In genomic region chr6:88232221-88232620, GRCm38 (mm10) we compare ENCODE assay signal across 21 mouse cellular contexts. TPM values are rescaled to one million over a fixed set of nuclear protein-coding genes. Genes with fewer than 3 reads are reported as not detected.
DNase-seq lines count a peak whose midpoint lies in the region; TF ChIP-seq lines count a peak whose summit lies in the region.
"Had no signal": no experiment of that assay in that cellular context is flagged by ENCODE, and none has a peak within 500 bp of the region (broad histone marks: within the 10 kb centered on the region; RNA-seq: fewer than 3 reads in every experiment).

No protein-coding gene starts in this region.

- H3K27ac ChIP-seq in gastrocnemius, adult 2 months = peak overlapping the region; percentile 20; the same call in 1 of the 2 replicates
- H3K27ac ChIP-seq: embryonic facial prominence, embryonic 10.5 days; embryonic facial prominence, embryonic 12.5 days; forebrain, embryonic 13.5 days; forebrain, embryonic 15.5 days had no signal

- DNase-seq in gastrocnemius, adult 2 months = no peak
- DNase-seq in gastrocnemius, postnatal 36 days = no peak
- DNase-seq in R1 (ENCODE audit: low read depth, low spot score) = peak; percentile 27
- no peak for DNase-seq in layer of hippocampus, adult 18-20 months (ENCODE audit: low spot score in 2 of 2)
- no peak for DNase-seq in frontal cortex, postnatal 14 days (ENCODE audit: low spot score in 2 of 2)
- DNase-seq: adrenal gland, adult 8-10 months; adrenal gland, postnatal 14 days; adrenal gland, postnatal 36 days; B cell, adult 2 months; cerebellum, adult 11-12 months; cerebellum, adult 2 months; cerebellum, adult 9-10 months; cerebellum, postnatal 10 days; cerebellum, postnatal 25 days; forebrain, postnatal 0 days had no signal

- TF ChIP-seq CTCF in gastrocnemius, adult 2 months (IDR thresholded peaks at IDR 0.05) = no peak

- no peak overlapping the region for H3K4me3 ChIP-seq in gastrocnemius, adult 2 months
- H3K4me3 ChIP-seq: embryonic facial prominence, embryonic 10.5 days; embryonic facial prominence, embryonic 12.5 days; forebrain, embryonic 13.5 days; forebrain, embryonic 15.5 days had no signal

- intact Hi-C loops in gastrocnemius, adult 2 months (cut with DNase I) = no loop called here
- intact Hi-C loops in gastrocnemius, postnatal 36 days (cut with DNase I) = no loop called here

RNA-seq across cellular contexts. Expression of gene Dnajb8, which starts 10.2 kb away (rescaled TPM):
- not detected for total RNA-seq in gastrocnemius, adult 2 months (2021)
- not detected for total RNA-seq in gastrocnemius, postnatal 36 days (2021)
- not detected for total RNA-seq in layer of hippocampus, adult 18-20 months (2021)
- total RNA-seq: adrenal gland, adult 18-20 months; adrenal gland, adult 8-10 months; adrenal gland, postnatal 14 days; adrenal gland, postnatal 36 days; CH12.LX; forebrain, postnatal 0 days had no signal

RNA-seq across cellular contexts. Expression of gene Gata2, which starts 38.5 kb away (rescaled TPM):
- 1 to 10 TPM; 4.4 to 9.9 TPM for total RNA-seq in gastrocnemius, adult 2 months (2021)
- 1 to 10 TPM; 4.2 to 4.3 TPM for total RNA-seq in gastrocnemius, postnatal 36 days (2021)
- total RNA-seq in layer of hippocampus, adult 18-20 months (2021) = 1 to 10 TPM; 5.0 to 5.9 TPM
- total RNA-seq: CH12.LX had no signal
